Mouse (Mus musculus) adipocyte (in vitro differentiated cells): ENCODE measurements at regions not wholly inside any gene's neighbourhood (a gene's known extent, or its start where the extent isn't known, plus 50 kb on each side); places are given as distances from the start of the nearest gene placed in this dataset.
A peak's percentile ranks its signal among the peaks of the same experiment; 100 is the strongest.

Experiments used
- DNase-seq: peaks from one replicate; pipeline ENCODE4 v3.0.0-alpha.2; 2016; ENCODE audit warnings: low spot score

GRCm38 (mm10) chr1:45575131-45575530 is 72.0 kb upstream of the Col5a2 start:
- DNase-seq, result no peak

- no peak for DNase-seq
These were observed 77.4 kb upstream of the Col5a2 start for GRCm38 (mm10) chr1:45580466-45580865.

DNA sequence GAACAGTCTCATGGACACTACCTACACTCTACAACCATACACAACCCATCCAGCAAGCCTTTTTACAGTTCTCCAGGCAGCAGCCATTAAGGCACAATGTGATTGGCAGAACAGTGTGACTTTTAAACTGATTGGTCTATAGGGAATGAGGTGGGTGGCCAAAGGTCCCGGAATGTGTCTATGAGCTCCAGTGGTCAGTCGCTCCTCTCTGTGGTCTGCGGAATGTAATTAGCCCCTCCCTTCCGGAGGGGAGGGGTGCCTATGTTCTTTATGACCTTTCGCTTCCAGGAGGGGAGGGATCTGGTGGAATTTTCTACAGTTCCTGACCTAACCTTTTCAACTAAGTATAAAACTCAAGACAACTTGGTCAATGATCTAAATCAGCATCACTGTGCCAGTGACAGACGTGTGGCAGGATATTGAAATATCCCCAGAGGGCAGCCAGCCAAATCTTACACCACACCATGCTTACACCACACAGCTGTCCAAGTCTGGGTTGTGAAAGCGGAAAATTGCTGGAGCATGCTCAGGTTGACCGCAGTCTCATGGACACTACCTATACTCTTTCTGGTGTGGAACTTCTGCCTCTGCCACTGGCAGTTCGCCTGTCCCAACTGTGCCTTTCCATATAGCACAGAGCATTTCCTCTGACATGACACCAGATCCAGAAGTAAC is 84.4 kb upstream of the Col5a2 start:
- DNase-seq, result peak; percentile 90

DNA sequence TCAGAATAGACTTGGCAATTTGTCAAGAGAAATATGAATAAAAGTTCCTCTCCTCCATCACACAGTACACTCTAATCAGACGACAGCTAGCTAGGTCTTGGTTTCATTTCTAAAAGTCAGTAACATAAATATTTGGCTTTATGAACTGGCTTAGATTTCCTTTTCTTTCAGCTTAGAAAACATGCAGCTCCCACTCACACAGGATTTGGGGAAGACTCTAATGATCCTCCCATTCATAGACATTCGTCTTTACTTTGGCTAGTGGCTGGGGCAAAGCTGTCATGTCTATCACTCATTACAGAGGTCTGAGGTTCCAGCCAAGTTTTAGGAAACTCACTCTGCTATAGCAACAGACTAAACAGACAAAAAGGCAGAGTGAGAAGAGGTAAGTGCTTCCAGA is 94.2 kb upstream of the Col5a2 start:
- DNase-seq, result peak; percentile 66

- DNase-seq, result no peak
These were observed 96.3 kb upstream of the Col5a2 start for GRCm38 (mm10) chr1:45599421-45599820.

DNA sequence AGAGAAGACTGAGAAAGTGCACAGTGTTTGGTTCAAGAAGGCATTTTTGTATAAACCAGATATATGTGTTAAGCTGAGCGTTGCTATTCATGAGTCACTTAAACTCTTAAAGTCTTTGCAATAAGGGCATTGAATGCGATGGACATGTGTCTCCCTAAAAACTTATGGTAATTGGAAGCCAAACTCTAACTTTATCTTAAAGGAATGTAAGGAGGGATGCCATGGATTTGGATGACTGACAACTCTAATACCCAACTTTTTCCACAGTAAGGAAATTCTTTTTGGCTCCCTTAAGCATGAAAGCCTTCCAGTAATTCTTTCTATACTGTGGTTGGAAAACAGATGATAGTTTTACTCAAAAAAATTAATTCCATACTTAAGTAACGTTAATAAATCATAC is 96.9 kb upstream of the Col5a2 start:
- no peak for DNase-seq

DNA sequence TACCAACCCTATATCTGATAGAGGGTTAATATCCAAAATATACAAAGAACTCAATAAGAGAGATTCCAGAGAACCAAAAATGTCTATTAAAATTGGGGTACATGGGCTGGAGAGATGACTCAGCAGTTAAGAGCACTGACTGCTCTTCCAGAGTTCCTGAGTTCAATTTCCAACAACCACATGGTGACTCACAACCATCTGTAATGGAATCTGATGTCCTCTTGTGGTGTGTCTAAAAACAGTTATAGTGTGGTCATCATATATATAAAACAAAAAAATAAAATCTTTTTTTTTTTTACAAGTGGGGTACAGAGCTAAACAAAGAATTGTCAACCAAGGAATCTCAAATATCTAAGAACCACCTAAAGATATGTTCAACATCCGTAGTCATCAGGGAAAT is 102.5 kb upstream of the Col5a2 start:
- DNase-seq, result no peak

DNA sequence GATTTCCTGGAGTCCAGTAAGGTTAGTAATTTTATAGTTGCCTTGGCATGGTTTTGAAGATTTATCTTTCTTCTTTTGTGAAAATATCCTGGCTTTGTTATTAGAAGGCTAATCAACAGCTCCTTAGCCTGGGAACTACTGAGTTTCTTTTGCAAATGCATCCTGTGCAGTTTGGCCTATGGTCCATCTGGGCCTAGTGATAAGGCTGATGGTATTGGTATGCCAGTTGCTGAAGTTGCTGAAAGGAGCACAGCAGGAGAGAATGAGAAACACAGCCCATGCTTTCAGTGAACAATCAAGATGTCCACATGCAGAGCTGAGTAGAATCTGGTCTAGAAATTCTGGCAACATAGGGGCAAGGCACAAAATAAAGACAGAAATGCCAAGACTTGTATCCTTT is 105.2 kb upstream of the Col5a2 start:
- no peak for DNase-seq

- DNase-seq, result no peak
These were observed 115.9 kb upstream of the Col5a2 start for GRCm38 (mm10) chr1:45619008-45619407.

DNA sequence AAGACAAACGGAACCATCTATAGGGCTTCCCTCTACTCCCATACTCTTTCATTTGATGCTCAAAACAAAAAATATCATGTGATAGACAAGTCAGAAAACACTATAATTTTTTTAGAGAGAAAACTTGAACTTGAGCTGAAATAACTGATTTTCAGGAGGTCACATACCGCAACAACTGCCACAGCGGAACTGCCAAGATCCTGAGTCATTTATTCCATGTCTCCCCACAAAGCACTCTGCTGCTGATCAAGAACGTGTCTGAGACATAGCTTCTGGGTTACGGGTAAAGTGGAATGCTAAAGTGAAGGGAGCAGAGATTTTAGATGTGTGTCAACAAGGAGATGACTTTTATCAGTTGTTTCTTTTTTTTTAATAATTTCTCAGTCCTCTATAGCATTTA is 122.8 kb upstream of the Col5a2 start:
- DNase-seq, result peak; percentile 73

DNA sequence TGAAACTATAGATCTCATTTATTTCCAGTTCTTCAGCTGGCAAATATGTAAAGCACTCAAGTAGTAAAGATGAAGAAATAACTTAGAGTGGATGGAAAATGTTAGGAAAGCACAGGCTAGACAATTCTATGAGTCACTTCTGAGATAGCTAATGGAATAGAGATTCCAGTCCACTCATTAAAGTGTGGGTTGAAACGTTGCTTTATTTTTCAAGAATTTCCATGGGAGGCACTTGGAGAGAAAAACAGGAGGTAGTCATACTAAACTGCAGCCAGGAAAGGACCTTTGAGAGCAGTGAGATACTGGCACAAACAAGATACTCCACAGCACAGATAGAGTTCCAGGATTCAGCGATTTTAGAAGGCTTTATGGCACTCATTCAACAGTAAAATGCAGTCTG is 123.7 kb upstream of the Col5a2 start:
- DNase-seq, result peak; percentile 63

DNA sequence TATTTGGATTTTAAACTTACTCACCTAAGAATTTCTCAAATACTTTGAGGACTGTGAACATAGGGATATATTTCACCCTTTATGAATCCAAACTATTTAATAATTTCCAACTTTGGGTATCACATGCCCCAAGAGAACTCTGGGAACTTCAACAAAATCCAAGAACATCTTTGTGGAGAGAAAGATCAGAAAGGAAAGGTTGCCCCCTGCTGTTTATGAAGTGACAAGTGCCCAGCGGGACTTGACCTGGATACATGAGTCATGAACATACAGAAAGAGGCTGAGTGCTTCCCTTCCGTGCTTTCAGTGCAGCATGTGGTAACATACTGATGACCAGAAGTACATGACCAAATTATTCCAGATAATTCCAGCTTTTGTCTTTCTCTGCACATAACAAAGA is 124.8 kb upstream of the Col5a2 start:
- peak; percentile 89 for DNase-seq

GRCm38 (mm10) chr1:45647301-45647700 is 144.2 kb upstream of the Col5a2 start:
- DNase-seq, result no peak

DNA sequence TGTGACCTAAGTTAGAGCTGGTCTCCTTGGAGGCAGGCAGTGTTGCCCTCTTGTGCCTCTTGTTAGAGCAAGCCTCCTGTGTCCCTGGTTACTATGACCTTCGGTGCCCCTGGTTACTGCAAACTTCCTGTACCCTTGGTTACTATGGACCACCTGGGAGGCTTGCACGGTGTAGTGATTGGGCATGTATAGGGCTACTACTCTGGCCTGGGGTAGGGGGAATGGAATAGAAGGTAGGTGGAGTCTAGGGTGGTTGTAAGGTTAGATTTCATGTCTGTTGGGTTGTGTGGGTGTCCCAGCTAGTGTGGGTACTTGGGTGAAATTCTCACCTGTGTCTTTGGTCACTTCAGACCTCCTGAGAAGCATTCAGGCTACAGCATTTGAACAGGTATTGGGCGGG is 141.7 kb upstream of the Wdr75 start:
- no peak for DNase-seq

DNA sequence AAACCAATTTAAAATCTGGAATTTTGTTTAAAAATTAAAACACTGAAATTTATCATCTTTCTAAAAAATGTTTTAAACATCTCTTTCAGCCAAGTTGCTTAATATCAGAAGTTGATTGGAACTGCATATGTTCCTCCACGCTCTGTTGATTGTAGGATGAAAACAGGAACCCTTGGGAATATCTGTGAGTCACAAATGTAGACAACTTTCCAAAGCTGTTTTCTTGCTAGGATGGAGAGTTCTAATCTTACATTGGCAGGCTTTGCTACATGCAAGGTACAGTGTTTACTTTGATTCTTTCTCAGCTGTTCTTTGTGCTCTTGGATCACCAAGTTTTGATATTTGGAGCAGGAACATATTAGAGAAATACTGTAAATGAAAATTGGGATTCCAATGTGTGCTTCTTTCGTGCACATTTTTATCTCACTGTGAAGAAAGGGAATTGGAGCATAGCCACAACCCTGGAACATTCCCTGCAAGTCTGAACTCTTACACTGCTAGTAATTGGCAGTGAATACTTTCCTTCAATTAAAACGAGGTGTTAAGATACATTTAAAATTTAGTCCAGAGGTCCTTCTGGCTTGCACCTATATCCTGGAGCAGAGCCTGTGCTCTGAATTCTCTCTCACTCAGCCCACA is 131.0 kb upstream of the Wdr75 start:
- peak; percentile 54 for DNase-seq

GRCm38 (mm10) chr1:45672443-45673156 is 122.4 kb upstream of the Wdr75 start:
- peak; percentile 98 for DNase-seq

- peak; percentile 79 for DNase-seq
These were observed 119.1 kb upstream of the Wdr75 start for GRCm38 (mm10) chr1:45675771-45676439.

DNA sequence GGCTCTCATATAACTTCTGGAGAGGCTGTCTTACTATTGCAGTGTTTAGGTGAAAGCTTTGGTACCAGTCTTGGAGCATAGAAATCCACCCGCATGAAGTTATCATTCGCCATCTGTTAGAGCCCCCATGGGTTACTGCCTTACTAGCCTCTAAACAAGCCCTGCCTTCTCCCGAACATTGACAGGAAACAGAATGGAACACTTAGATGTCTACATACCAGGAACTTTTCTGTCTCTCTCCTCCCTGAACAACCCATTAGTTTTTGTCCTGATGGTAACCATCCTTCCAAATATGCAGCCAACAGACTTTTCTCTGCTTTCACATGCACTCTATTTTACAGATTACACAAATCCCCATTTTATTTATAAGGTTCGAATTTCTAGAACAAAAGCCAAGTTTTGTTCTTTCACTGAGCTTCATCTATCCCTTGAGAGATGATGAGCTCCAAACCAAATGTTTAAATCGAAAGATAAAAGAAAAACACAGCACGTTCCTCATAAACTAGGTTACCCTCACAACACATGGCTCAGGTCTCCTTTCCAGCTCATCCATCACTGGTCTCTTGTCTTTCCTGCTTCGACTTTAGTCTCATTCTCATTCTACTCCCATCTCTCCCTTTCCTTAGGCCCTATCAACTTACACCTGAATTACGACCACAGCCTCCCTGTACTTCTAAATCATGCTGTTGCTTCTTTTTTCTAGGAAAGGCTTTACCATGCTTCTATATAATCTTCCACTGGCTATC is 114.8 kb upstream of the Wdr75 start:
- no peak for DNase-seq

DNA sequence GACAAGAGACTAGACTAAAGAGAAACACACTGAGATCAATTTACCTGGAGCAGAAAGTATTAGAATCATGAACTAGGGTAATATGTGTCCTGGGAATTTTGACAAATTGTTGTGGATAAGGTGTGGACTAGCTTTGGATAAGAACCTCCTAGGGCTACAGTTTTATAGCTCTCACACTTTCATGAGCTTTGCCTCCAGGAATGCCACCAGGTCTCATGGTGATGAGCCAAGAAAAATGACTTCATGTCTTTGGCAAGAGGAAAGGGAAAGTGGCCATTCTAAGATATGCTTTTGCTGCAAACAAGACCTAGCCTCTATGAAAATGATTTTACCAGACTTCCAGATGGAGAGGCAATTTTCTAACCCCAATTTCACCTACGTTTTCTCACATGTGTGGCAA is 94.1 kb upstream of the Wdr75 start:
- peak; percentile 64 for DNase-seq

DNA sequence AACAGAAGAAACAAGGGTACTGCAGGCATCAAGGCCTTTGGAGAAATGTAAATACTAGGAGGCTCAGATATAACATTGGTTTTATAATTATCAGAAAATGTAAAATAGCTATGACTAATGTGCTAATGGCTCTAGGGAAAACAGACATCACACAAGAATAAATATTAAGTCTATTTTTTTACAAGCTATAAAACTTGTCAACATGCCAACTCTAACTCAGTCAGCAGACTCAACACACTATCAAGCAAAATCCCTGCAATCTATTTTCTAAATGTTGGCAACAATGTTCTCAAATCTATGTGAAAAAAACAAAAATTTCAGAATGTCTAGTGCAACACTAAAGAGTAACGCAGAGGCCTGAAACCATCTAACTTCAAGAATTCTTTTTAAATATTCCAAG is 93.5 kb upstream of the Wdr75 start:
- DNase-seq, result peak; percentile 14

DNA sequence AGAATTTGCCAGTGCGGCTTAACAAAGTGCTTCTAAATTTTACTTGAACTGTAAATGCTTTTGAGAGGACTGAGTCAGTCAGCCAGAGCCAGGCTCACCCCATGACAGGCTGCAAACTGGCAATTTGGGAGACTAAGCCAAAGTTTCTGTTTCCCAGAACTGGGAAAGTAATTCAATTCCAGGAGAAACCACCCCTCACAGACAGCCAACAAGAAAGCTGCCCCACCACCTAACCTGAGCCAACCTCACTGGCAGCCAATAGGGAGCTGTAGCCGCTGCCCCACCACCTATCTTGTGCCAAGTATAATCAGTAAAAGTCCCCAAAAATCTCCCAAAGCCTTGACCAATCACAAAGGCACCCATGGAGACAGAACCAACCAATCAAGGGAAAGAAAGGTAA is 71.6 kb upstream of the Wdr75 start:
- peak; percentile 79 for DNase-seq

GRCm38 (mm10) chr1:45732958-45733357 is 62.0 kb upstream of the Wdr75 start:
- DNase-seq, result no peak
